Mouse (Mus musculus) brown adipose tissue, adult 24 weeks (tissue): ENCODE measurements around the gene Tnfrsf11a. TPM values are rescaled to one million over a fixed set of nuclear protein-coding genes. Genes with fewer than 3 reads are reported as not detected.

ENCODE experiments used
- H3K27ac ChIP-seq: fragments of 200-500 bp; replicated peaks from 2 replicates; pipeline ENCODE4 v1.5.1; 2012; ENCODE audit warnings: low read depth, mild to moderate bottlenecking, low read length
- H3K4me1 ChIP-seq: fragments of 200-500 bp; 2 replicates; pipeline ENCODE4 v1.6.1; 2012; ENCODE audit warnings: low read length, mixed read lengths; ENCODE audit not compliant: control insufficient read depth, insufficient read depth, insufficient read length
- H3K4me3 ChIP-seq: fragments of 200-500 bp; 2 replicates; pipeline ENCODE4 v1.5.1; 2012; ENCODE audit warnings: low read depth, mild to moderate bottlenecking, low read length, moderate library complexity; ENCODE audit not compliant: insufficient read depth
- polyA plus RNA-seq: library from polyadenylated mRNA; stranded (reverse); fragments of >200 nt; gene quantifications from 2 replicates; pipeline ENCODE4 v1.2.4, GENCODE M21; 2012; ENCODE audit not compliant: missing spikeins, insufficient read depth, insufficient read length

Gene Tnfrsf11a
- polyA plus RNA-seq, 1 experiment = 1.1 TPM

GRCm38 (mm10) chr1:105832784-105833183 lies 52.3 kb downstream of the Tnfrsf11a start:
- no peak overlapping the region for H3K4me3 ChIP-seq
- H3K4me1 ChIP-seq = no peaks in the 10 kb centered on the region
- no peak overlapping the region for H3K27ac ChIP-seq

GRCm38 (mm10) chr1:105842950-105843349 lies 62.4 kb downstream of the Tnfrsf11a start:
- no peak overlapping the region for H3K4me3 ChIP-seq
- peaks cover 4% of the 10 kb centered on the region for H3K4me1 ChIP-seq
- H3K27ac ChIP-seq = no peak overlapping the region

- Histone ChIP-seq H3K27ac (no peak overlapping the region), H3K4me1 (peaks cover 4% of the 10 kb centered on the region), H3K4me3 (no peak overlapping the region)
Observed at GRCm38 (mm10) chr1:105843386-105843785, 62.9 kb downstream of the Tnfrsf11a start.

GRCm38 (mm10) chr1:105843856-105844255 lies 63.3 kb downstream of the Tnfrsf11a start:
- H3K27ac ChIP-seq = no peak overlapping the region
- H3K4me3 ChIP-seq = no peak overlapping the region
- peaks cover 4% of the 10 kb centered on the region for H3K4me1 ChIP-seq

GRCm38 (mm10) chr1:105844341-105845006 lies 64.0 kb downstream of the Tnfrsf11a start:
- H3K4me3 ChIP-seq = no peak overlapping the region

GRCm38 (mm10) chr1:105846431-105846830 lies 65.9 kb downstream of the Tnfrsf11a start:
- no peak overlapping the region for H3K4me3 ChIP-seq
- no peak overlapping the region for H3K27ac ChIP-seq
- peaks cover 4% of the 10 kb centered on the region for H3K4me1 ChIP-seq

More at GRCm38 (mm10) chr1:105844341-105845006, 64.0 kb downstream of the Tnfrsf11a start:
- no peak overlapping the region for H3K27ac ChIP-seq
- H3K4me1 ChIP-seq = peaks cover 4% of the 10 kb centered on the region

- Histone ChIP-seq H3K27ac (no peak overlapping the region), H3K4me1 (peaks cover 3% of the 10 kb centered on the region), H3K4me3 (no peak overlapping the region)
Observed at GRCm38 (mm10) chr1:105848806-105849205, 68.3 kb downstream of the Tnfrsf11a start.

GRCm38 (mm10) chr1:105851341-105851740 lies 70.8 kb downstream of the Tnfrsf11a start:
- H3K4me3 ChIP-seq = no peak overlapping the region
- no peak overlapping the region for H3K27ac ChIP-seq
- no peaks in the 10 kb centered on the region for H3K4me1 ChIP-seq

- no peak overlapping the region for H3K27ac ChIP-seq
- no peak overlapping the region for H3K4me3 ChIP-seq
- peaks cover 3% of the 10 kb centered on the region for H3K4me1 ChIP-seq
Observed at GRCm38 (mm10) chr1:105859740-105860139, 79.2 kb downstream of the Tnfrsf11a start.

- no peaks in the 10 kb centered on the region for H3K4me1 ChIP-seq
- H3K4me3 ChIP-seq = no peak overlapping the region
- no peak overlapping the region for H3K27ac ChIP-seq
Observed at GRCm38 (mm10) chr1:105876589-105876988, 96.1 kb downstream of the Tnfrsf11a start.

GRCm38 (mm10) chr1:105877808-105878207 lies 97.3 kb downstream of the Tnfrsf11a start:
- Histone ChIP-seq H3K27ac (no peak overlapping the region), H3K4me1 (no peaks in the 10 kb centered on the region), H3K4me3 (no peak overlapping the region)

GRCm38 (mm10) chr1:105878416-105878815 lies 97.9 kb downstream of the Tnfrsf11a start:
- Histone ChIP-seq H3K4me1 (no peaks in the 10 kb centered on the region), H3K4me3 (no peak overlapping the region), H3K27ac (no peak overlapping the region)

- Histone ChIP-seq H3K4me3 (no peak overlapping the region), H3K27ac (no peak overlapping the region), H3K4me1 (no peaks in the 10 kb centered on the region)
Observed at GRCm38 (mm10) chr1:105880555-105881304, 100.2 kb downstream of the Tnfrsf11a start.

- H3K27ac ChIP-seq = no peak overlapping the region
- H3K4me3 ChIP-seq = no peak overlapping the region
- no peaks in the 10 kb centered on the region for H3K4me1 ChIP-seq
Observed at GRCm38 (mm10) chr1:105881466-105881865, 100.9 kb downstream of the Tnfrsf11a start.

- Histone ChIP-seq H3K4me3 (no peak overlapping the region), H3K4me1 (no peaks in the 10 kb centered on the region), H3K27ac (no peak overlapping the region)
Observed at GRCm38 (mm10) chr1:105883498-105883897, 103.0 kb downstream of the Tnfrsf11a start.

GRCm38 (mm10) chr1:105885101-105885500 lies 104.6 kb downstream of the Tnfrsf11a start:
- Histone ChIP-seq H3K4me3 (no peak overlapping the region), H3K4me1 (no peaks in the 10 kb centered on the region), H3K27ac (no peak overlapping the region)
